Mouse (Mus musculus) midbrain, embryonic 12.5 days (tissue): ENCODE data around the gene 1810065E05Rik. TPM values are rescaled to one million over a fixed set of nuclear protein-coding genes. Genes with fewer than 3 reads are reported as not detected.

Source experiments
- ATAC-seq: fragments of 200-750 bp; cut with Nextera tagmentation; 2 replicates; pipeline ENCODE4 v1.8.0; 2017; ENCODE audit warnings: low read depth, moderate TSS enrichment, moderate library complexity; ENCODE audit not compliant: low FRiP score
- H3K27ac ChIP-seq: fragments of 300-500 bp; sonication (generic); replicated peaks from 2 replicates; pipeline ENCODE4 v1.5.1; 2016; ENCODE audit warnings: mild to moderate bottlenecking
- H3K27me3 ChIP-seq: fragments of 300-500 bp; sonication (generic); 2 replicates; pipeline ENCODE4 v1.6.1; 2016; ENCODE audit warnings: mild to moderate bottlenecking
- H3K36me3 ChIP-seq: fragments of 300-500 bp; sonication (generic); 2 replicates; pipeline ENCODE4 v1.6.1; 2016
- H3K4me1 ChIP-seq: fragments of 300-500 bp; sonication (generic); 2 replicates; pipeline ENCODE4 v1.6.1; 2016
- H3K4me2 ChIP-seq: fragments of 300-500 bp; sonication (generic); replicated peaks from 2 replicates; pipeline ENCODE4 v1.6.1; 2016; ENCODE audit warnings: mild to moderate bottlenecking, moderate library complexity
- H3K4me3 ChIP-seq: fragments of 300-500 bp; sonication (generic); 2 replicates; pipeline ENCODE4 v1.5.1; 2016; ENCODE audit warnings: mild to moderate bottlenecking
- H3K9ac ChIP-seq: fragments of 300-500 bp; sonication (generic); replicated peaks from 2 replicates; pipeline ENCODE4 v1.6.1; 2016; ENCODE audit warnings: mild to moderate bottlenecking, moderate library complexity
- H3K9me3 ChIP-seq: fragments of 300-500 bp; sonication (generic); 2 replicates; pipeline ENCODE4 v1.6.1; 2016; ENCODE audit warnings: mild to moderate bottlenecking
- WGBS: fragments of 180-500 bp; shearing (Covaris S2); methylation state at CpG from one replicate; pipeline ENCODE4 v1.1.7; 2016; 5-methylcytosine and 5-hydroxymethylcytosine counted together
- polyA plus RNA-seq: library from polyadenylated mRNA; unstranded; fragments of >200 nt; fragmentation: Nextera tagmentation; extraction: Ambion mirVana; gene quantifications from 2 replicates; pipeline ENCODE4 v1.2.1, GENCODE M21; 2016

Gene 1810065E05Rik
- polyA plus RNA-seq, 1 experiment from 2014 or later = not detected

DNA sequence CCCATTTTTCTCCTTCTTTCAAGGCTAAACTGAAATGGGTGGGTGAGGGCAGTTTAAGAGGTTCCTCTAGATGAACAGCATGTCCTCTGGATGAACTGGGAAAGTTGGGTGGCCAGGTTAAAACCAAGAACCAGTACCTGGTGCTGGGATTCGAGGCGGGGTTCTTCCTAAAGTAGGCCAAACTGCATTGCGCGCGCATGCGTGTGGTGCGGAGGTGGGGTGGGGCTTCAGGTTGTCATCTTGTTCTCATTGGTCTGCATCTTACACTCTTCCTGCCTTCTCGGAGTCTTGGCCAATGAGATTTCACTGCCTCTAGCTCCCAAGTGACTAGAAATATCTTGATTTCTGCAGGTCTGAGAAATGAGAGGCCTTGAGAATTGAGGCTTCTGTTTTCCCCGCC, 31.8 kb downstream of the 1810065E05Rik start, which contains the start of gene Lypd9:
Gene Lypd9, minus strand, starts transcription at position 165 of the 400 bp plus-strand sequence.
- H3K4me1 ChIP-seq = no peaks in the 10 kb centered on the region
- H3K9me3 ChIP-seq = no peaks in the 10 kb centered on the region
- no peaks in the 10 kb centered on the region for H3K27me3 ChIP-seq
- 97% methylated on average over 9 of the region's 9 CpGs for WGBS
- no peak for ATAC-seq
- H3K36me3 ChIP-seq = no peaks in the 10 kb centered on the region
- no peak within 1 kb of the TSS for H3K4me2 ChIP-seq
- no peak within 1 kb of the TSS for H3K9ac ChIP-seq
- no peak within 1 kb of the TSS for H3K27ac ChIP-seq
- no peak within 1 kb of the TSS for H3K4me3 ChIP-seq

DNA sequence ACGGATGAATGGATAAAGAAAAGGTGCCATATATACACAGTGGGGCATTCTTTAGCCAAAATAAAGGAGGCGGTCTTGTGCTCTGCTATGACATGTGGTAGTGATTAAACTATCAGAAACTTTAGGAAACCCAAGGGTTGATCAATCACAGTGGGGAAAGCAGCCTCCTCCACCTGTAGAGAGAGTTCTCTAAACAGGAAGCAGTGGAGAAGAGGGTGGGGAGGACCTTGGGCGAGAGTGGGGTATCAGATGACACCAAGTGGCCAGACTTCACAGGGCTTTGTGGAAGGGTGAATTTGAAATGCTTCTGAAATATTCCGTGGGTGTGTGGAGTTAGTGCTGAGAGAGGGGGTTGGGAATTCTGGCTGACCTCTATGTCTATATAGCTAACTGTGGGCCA, 32.7 kb downstream of the 1810065E05Rik start:
- no peak overlapping the region for H3K4me3 ChIP-seq
- no peaks in the 10 kb centered on the region for H3K36me3 ChIP-seq
- 81% methylated on average over 4 of the region's 4 CpGs for WGBS
- no peak overlapping the region for H3K9ac ChIP-seq
- H3K4me1 ChIP-seq = no peaks in the 10 kb centered on the region
- H3K9me3 ChIP-seq = no peaks in the 10 kb centered on the region
- H3K4me2 ChIP-seq = no peak overlapping the region
- no peak for ATAC-seq
- H3K27ac ChIP-seq = no peak overlapping the region
- no peaks in the 10 kb centered on the region for H3K27me3 ChIP-seq

DNA sequence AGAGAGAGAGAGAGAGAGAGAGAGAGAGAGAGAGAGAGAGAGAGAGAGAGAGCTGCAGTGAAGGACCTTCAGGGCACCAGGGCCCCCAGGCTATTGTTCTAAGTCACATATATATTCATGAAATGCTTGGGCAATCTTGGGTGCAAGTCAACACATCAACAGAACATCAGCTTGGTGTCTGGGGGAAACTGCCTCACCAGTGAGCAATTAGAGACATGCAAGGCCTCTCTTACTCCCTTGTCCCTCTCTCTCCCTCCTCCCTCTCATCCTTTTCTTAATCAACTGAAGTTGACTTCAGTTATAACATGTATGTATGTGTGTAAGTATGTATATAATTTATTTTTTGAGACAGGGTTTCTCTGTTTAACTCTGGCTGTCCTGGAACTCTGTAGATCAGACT, 41.3 kb downstream of the 1810065E05Rik start, which contains the start of gene Olfr30:
Gene Olfr30, minus strand, starts transcription at position 101 of the 400 bp plus-strand sequence.
- Histone ChIP-seq H3K9me3 (no peaks in the 10 kb centered on the region), H3K36me3 (no peaks in the 10 kb centered on the region), H3K4me3 (no peak within 1 kb of the TSS), H3K27ac (no peak within 1 kb of the TSS), H3K9ac (no peak within 1 kb of the TSS), H3K4me2 (no peak within 1 kb of the TSS), H3K4me1 (no peaks in the 10 kb centered on the region), H3K27me3 (no peaks in the 10 kb centered on the region)
- no peak for ATAC-seq

Other genes starting within 250 kb of the 1810065E05Rik start
- gene Mrpl22, start 249.4 kb upstream of the 1810065E05Rik start, polyA plus RNA-seq = 105 and 106 TPM in 2 replicates
- 1.8 and 1.9 TPM in 2 replicates for gene Igtp, start 221.6 kb upstream of the 1810065E05Rik start, polyA plus RNA-seq
- 0.55 and 0.97 TPM in 2 replicates for gene Irgm2, start 221.5 kb upstream of the 1810065E05Rik start, polyA plus RNA-seq
- 0.14 TPM in 1 of 2 replicates, not detected in the other for gene 4930438A08Rik, start 146.3 kb upstream of the 1810065E05Rik start, polyA plus RNA-seq
- 26.4 and 28.5 TPM in 2 replicates for gene Zfp692, start 114.0 kb upstream of the 1810065E05Rik start, polyA plus RNA-seq
- gene Zfp672, start 90.8 kb upstream of the 1810065E05Rik start, polyA plus RNA-seq = 33.9 and 35.9 TPM in 2 replicates
- 50.6 and 51.0 TPM in 2 replicates for gene Sh3bp5l, start 90.4 kb upstream of the 1810065E05Rik start, polyA plus RNA-seq
- not detected in 2 replicates for gene Lypd8, start 42.1 kb upstream of the 1810065E05Rik start, polyA plus RNA-seq
- gene Gm12253, start 11.4 kb downstream of the 1810065E05Rik start, polyA plus RNA-seq = not detected in 2 replicates
- gene Lypd9, start 31.8 kb downstream of the 1810065E05Rik start, polyA plus RNA-seq = not detected in 2 replicates
- not detected in 2 replicates for gene Olfr30, start 41.2 kb downstream of the 1810065E05Rik start, polyA plus RNA-seq
- not detected in 2 replicates for gene Olfr332, start 71.4 kb downstream of the 1810065E05Rik start, polyA plus RNA-seq
- not detected in 2 replicates for gene Olfr331, start 81.5 kb downstream of the 1810065E05Rik start, polyA plus RNA-seq
- gene Olfr330, start 113.7 kb downstream of the 1810065E05Rik start, polyA plus RNA-seq = not detected in 2 replicates
- gene Olfr329-ps, start 125.3 kb downstream of the 1810065E05Rik start, polyA plus RNA-seq = not detected in 2 replicates
- gene Olfr328, start 134.5 kb downstream of the 1810065E05Rik start, polyA plus RNA-seq = 0.08 and 0.14 TPM in 2 replicates
- not detected in 2 replicates for gene Olfr224, start 149.4 kb downstream of the 1810065E05Rik start, polyA plus RNA-seq
- gene Olfr325, start 156.6 kb downstream of the 1810065E05Rik start, polyA plus RNA-seq = not detected in 2 replicates
- not detected in 2 replicates for gene Olfr324, start 174.0 kb downstream of the 1810065E05Rik start, polyA plus RNA-seq
- gene 2210407C18Rik, start 195.0 kb downstream of the 1810065E05Rik start, polyA plus RNA-seq = not detected in 2 replicates
- not detected in 2 replicates for gene Olfr323, start 209.4 kb downstream of the 1810065E05Rik start, polyA plus RNA-seq
- 0.13 and 0.28 TPM in 2 replicates for gene Trim58, start 219.4 kb downstream of the 1810065E05Rik start, polyA plus RNA-seq
- gene Olfr322, start 237.7 kb downstream of the 1810065E05Rik start, polyA plus RNA-seq = not detected in 2 replicates